Mouse (Mus musculus) stomach, postnatal 0 days (tissue): ENCODE results near the gene Fbxo42. TPM values are rescaled to one million over a fixed set of nuclear protein-coding genes. Genes with fewer than 3 reads are reported as not detected.

Experiments
- ATAC-seq: fragments of 200-750 bp; cut with Nextera tagmentation; 2 replicates; pipeline ENCODE4 v1.8.0; 2017; ENCODE audit not compliant: low FRiP score, low TSS enrichment
- DNase-seq: peaks from one replicate; pipeline ENCODE4 v3.0.0-alpha.2; 2016; ENCODE audit warnings: low spot score
- H3K27ac ChIP-seq: fragments of 300-500 bp; sonication (generic); replicated peaks from 2 replicates; pipeline ENCODE4 v1.5.1; 2014; ENCODE audit warnings: mild to moderate bottlenecking, control low read depth
- H3K27me3 ChIP-seq: fragments of 300-500 bp; sonication (generic); 2 replicates; pipeline ENCODE4 v1.6.1; 2014; ENCODE audit warnings: low read length; ENCODE audit not compliant: control insufficient read depth, insufficient read depth
- H3K36me3 ChIP-seq: fragments of 300-500 bp; sonication (generic); 2 replicates; pipeline ENCODE4 v1.6.1; 2014; ENCODE audit warnings: low read length, mixed read lengths; ENCODE audit not compliant: control insufficient read depth, insufficient read depth
- H3K4me1 ChIP-seq: fragments of 300-500 bp; sonication (generic); replicated peaks from 2 replicates; pipeline ENCODE4 v1.6.1; 2014; ENCODE audit warnings: antibody characterized with exemption; ENCODE audit not compliant: control insufficient read depth, insufficient read depth
- H3K4me2 ChIP-seq: fragments of 300-500 bp; sonication (generic); replicated peaks from 2 replicates; pipeline ENCODE4 v1.6.1; 2014; ENCODE audit warnings: low read depth, mild to moderate bottlenecking, control low read depth, moderate library complexity
- H3K4me3 ChIP-seq: fragments of 300-500 bp; sonication (generic); 2 replicates; pipeline ENCODE4 v1.5.1; 2014; ENCODE audit warnings: low read depth, low read length, control low read depth
- H3K9ac ChIP-seq: fragments of 300-500 bp; sonication (generic); 2 replicates; pipeline ENCODE4 v1.6.1; 2014; ENCODE audit warnings: mild to moderate bottlenecking, low read length, control low read depth, mixed read lengths
- H3K9me3 ChIP-seq: fragments of 300-500 bp; sonication (generic); 2 replicates; pipeline ENCODE4 v1.6.1; 2016; ENCODE audit warnings: low read length; ENCODE audit not compliant: control insufficient read depth
- CTCF ChIP-seq: IDR thresholded peaks from 2 replicates; pipeline ENCODE4 v1.5.1; 2016; ENCODE audit warnings: antibody characterized with exemption, low read depth, mild to moderate bottlenecking, moderate library complexity
- EP300 ChIP-seq: optimal IDR thresholded peaks from 2 replicates; pipeline ENCODE3; 2016; ENCODE audit warnings: antibody characterized with exemption
- WGBS: fragments of 180-500 bp; shearing (Covaris S2); extraction: QIAGEN DNeasy Blood & Tissue Kit; methylation state at CpG from one replicate; pipeline ENCODE4 v1.1.7; 2014; 5-methylcytosine and 5-hydroxymethylcytosine counted together
- polyA plus RNA-seq: library from polyadenylated mRNA; unstranded; fragments of >200 nt; fragmentation: Nextera tagmentation; extraction: Ambion mirVana; gene quantifications from 2 replicates; pipeline ENCODE4 v1.2.1, GENCODE M21; 2015

The Fbxo42 gene
- polyA plus RNA-seq, 1 experiment from 2014 or later, result 9.8 TPM

DNA sequence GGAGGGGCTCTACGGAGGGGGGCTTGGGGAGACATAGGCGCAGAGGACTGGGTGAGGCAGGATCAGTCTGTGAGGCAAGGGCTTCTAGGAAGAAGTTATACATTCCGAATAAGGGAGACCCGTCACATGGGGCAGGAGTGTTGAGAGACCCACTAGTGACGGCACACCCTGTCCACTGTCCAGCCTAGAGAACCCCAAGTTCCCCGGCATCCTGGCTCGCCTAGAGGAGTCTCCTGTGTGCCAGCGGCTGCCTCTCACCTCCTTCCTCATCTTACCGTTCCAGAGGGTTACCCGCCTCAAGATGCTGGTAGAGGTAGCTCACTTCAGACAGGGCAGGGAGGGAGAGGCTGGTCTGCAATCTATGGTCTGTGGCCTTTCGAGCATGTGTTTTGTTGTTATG, 101.7 kb downstream of the Fbxo42 start:
- H3K4me2 ChIP-seq, result no peak overlapping the region
- H3K4me3 ChIP-seq, result no peak overlapping the region
- H3K36me3 ChIP-seq, result no peaks in the 10 kb centered on the region
- H3K4me1 ChIP-seq, result peaks cover 19% of the 10 kb centered on the region
- H3K27me3 ChIP-seq, result no peaks in the 10 kb centered on the region
- no peaks in the 10 kb centered on the region for H3K9me3 ChIP-seq
- ATAC-seq (no peak), DNase-seq (no peak)
- WGBS, result 81% methylated on average over 11 of the region's 11 CpGs
- no peak for TF ChIP-seq CTCF
- TF ChIP-seq EP300, result no peak
- H3K9ac ChIP-seq, result no peak overlapping the region
- 0 out of 2 replicates have a peak overlapping the region, but pooled peaks have one; percentile 4 for H3K27ac ChIP-seq

DNA sequence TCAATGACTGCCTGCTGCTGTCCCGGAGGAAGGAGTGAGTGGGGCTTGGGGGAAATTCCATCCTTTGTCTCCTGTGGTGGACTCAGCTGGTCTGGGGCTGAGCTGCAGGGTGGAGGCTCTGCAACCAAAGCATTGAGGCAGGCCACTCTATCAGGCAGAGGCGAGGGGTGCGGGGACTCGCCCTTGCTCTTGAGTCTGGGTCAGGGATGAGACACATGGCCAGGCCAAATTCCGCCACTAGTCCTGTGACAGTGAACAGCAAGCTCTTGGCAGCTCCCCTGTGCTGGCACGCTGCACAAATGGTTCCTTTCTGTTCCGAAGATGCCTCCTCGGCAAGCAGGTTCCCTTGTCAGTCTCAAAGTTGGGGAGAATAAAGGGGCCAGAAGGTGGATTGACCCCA, 103.4 kb downstream of the Fbxo42 start:
- H3K27me3 ChIP-seq, result no peaks in the 10 kb centered on the region
- H3K36me3 ChIP-seq, result no peaks in the 10 kb centered on the region
- no peaks in the 10 kb centered on the region for H3K9me3 ChIP-seq
- H3K4me3 ChIP-seq, result no peak overlapping the region
- peaks cover 12% of the 10 kb centered on the region for H3K4me1 ChIP-seq
- no peak overlapping the region for H3K9ac ChIP-seq
- no peak for DNase-seq
- no peak overlapping the region for H3K27ac ChIP-seq
- ATAC-seq, result no peak
- no peak overlapping the region for H3K4me2 ChIP-seq
- WGBS, result 86% methylated on average over 8 of the region's 8 CpGs
- no peak for TF ChIP-seq EP300
- TF ChIP-seq CTCF, result no peak

DNA sequence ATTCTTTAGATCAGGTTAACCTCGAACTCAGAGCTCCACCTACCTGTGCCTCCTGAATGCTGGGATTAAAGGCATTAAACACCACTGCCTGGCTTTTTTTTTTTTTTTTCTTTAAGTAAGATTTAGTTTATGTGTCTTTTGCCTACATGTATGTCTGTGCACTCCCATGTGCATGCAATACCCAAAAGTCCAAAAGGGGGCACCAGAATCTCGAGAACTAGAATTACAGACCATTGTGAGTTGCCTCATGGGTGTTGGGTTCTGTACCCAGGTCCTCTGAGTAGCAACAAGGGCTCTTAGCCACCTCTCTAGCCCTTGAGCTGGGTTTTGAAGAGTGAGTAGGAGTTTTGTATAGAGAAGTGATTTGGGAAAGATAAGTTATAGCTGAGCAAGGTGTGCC, 104.9 kb downstream of the Fbxo42 start:
- H3K36me3 ChIP-seq, result no peaks in the 10 kb centered on the region
- no peak overlapping the region for H3K4me3 ChIP-seq
- DNase-seq (no peak), ATAC-seq (no peak)
- H3K9ac ChIP-seq, result no peak overlapping the region
- H3K27ac ChIP-seq, result no peak overlapping the region
- TF ChIP-seq EP300 (no peak), CTCF (peak; percentile 53)
- no peaks in the 10 kb centered on the region for H3K27me3 ChIP-seq
- 65% methylated on average over 2 of the region's 2 CpGs for WGBS
- H3K9me3 ChIP-seq, result no peaks in the 10 kb centered on the region
- H3K4me2 ChIP-seq, result no peak overlapping the region
- H3K4me1 ChIP-seq, result no peaks in the 10 kb centered on the region

Other genes starting within 250 kb of the Fbxo42 start
- gene Padi2, start 241.6 kb upstream of the Fbxo42 start, polyA plus RNA-seq, result 0.64 and 0.69 TPM in 2 replicates
- 374 and 382 TPM in 2 replicates for gene Sdhb, start 186.7 kb upstream of the Fbxo42 start, polyA plus RNA-seq
- gene Atp13a2, start 161.0 kb upstream of the Fbxo42 start, polyA plus RNA-seq, result 14.4 and 15.9 TPM in 2 replicates
- 244 and 247 TPM in 2 replicates for gene Mfap2, start 137.5 kb upstream of the Fbxo42 start, polyA plus RNA-seq
- gene Crocc, start 87.4 kb upstream of the Fbxo42 start, polyA plus RNA-seq, result 1.4 and 1.6 TPM in 2 replicates
- 77.7 and 81.1 TPM in 2 replicates for gene Necap2, start 69.6 kb upstream of the Fbxo42 start, polyA plus RNA-seq
- gene Spata21, start 59.6 kb upstream of the Fbxo42 start, polyA plus RNA-seq, result 0.05 and 0.11 TPM in 2 replicates
- gene Szrd1, start 8.1 kb upstream of the Fbxo42 start, polyA plus RNA-seq, result 28.6 and 29.6 TPM in 2 replicates
- 1.8 and 2.3 TPM in 2 replicates for gene Rsg1, start 66.0 kb downstream of the Fbxo42 start, polyA plus RNA-seq
- 6.6 and 9.2 TPM in 2 replicates for gene Arhgef19, start 91.6 kb downstream of the Fbxo42 start, polyA plus RNA-seq
- 3.9 and 4.9 TPM in 2 replicates for gene Epha2, start 153.3 kb downstream of the Fbxo42 start, polyA plus RNA-seq
- gene Fam131c, start 220.3 kb downstream of the Fbxo42 start, polyA plus RNA-seq, result 3.4 and 3.6 TPM in 2 replicates